Mouse (Mus musculus) gastrocnemius, adult 18-20 months (tissue): ENCODE results near the gene Aff3. TPM values are rescaled to one million over a fixed set of nuclear protein-coding genes. Genes with fewer than 3 reads are reported as not detected.

Experiments
- DNase-seq: peaks from one replicate; pipeline ENCODE4 v3.0.0; 2021; ENCODE audit warnings: low spot score
- total RNA-seq, 2 experiments: library from RNA; stranded (reverse); gene quantifications; 2 replicates each; pipeline ENCODE4 v1.2.3; 2021

The Aff3 gene
- total RNA-seq, 2 experiments from 2014 or later = 1.2 to 2.0 TPM

DNA sequence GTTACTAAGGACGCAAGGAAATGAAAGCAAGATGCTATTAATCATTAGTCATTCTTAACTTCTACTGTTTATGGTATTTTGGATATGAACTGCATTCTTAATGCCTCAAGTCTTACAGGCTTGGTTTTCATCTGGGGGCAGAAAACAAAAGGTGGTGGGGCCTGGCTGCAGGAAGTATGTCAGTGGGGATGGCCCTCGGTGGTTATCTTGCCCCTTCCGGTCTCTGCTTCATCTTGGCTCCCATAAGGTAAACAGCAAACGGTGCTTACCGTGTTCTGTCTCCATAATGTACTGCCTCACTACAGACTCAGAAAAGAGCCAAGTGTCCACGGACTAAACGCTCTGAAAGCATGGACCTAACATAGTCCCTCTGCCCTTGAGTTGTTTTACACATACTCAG lies 60.1 kb downstream of the Aff3 start:
- DNase-seq = no peak

DNA sequence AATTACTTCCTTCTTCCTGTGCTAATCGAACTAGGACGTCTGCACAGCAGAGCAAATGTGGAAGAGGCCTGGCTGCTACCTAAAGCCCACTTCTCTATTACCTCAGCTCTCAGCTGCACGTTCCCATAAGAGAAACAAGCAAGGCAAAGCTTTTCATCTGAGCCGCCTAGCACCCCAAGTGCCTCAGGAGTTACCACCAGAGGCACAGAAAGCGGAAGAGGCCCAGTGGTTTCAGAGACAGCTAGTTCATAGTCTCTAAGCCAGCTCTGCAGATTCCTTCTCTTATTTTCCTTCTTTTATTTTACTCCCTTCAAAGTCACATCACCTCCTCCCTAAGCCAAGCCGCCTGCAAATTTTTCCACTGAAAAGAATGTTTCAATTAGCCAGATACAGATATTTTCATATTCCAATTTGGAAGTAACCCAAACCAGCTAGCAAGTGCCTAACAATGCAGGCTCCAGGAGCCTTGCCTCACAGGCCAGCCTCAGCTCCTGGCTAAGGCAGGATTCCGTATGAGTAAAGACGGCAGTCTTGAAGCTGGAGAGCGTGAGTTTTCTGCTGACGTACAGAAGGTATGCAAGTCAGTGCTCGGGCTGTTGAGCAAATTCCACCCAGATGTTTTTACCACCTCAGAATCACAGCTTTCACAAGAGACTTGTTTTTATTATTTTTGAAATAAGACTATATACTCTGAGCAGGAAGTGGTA lies 62.8 kb downstream of the Aff3 start:
- peak; percentile 7 for DNase-seq

DNA sequence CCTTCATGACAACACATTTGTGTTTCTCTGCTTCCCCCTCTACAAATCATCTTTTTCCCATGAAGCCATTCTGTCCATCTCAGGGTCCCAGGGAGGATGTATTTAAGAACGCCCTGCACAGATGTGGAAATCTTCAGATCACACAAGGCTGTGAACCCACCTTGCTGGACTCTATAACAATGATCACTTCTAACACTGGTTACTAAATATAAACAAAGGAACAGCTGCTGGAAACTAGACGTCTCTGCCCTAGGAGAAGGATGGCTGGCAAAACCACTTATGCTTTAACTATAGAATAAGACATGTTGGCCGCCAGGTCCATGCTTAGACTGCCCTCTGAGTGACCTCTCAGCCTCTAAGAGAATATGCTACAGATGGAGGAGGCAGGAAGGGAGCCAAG lies 69.4 kb downstream of the Aff3 start:
- no peak for DNase-seq

DNA sequence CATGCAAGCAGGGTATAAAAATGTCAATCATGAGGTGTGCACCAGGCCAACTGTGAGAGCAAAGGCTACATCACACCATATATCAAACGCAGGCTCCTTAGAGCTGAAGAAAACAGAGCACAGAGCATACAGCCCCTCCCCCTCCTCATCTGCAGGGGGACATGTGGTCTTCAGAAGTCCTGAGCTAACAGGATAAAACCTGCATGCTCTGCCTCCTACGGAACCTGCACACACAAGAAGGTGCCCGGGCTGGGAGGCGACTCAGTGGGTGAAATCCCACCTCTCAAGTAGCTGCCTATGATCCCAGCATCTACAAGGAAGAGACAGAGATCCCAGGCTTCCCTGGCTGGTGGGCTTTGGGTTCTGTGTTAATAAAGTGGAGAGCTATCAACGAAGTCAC lies 70.0 kb downstream of the Aff3 start:
- no peak for DNase-seq

DNA sequence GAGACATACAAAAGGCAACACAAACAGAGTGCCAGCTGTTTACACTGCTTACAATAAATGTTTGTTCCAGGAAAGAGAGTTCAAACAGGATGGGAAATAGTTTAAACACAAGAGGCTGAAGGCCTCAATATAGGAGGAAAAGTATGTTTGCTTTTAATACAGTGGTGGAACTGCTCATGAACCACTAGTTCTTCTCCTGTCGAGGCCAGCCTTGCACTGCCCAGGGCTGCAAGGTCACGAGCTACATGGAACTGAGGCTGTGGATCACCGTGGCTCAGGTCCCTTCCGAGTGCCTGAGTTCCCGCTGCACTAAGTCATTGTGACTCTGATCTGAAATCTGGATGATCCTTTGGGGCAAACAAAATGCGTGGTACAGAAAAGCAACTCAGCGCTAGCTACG lies 73.6 kb downstream of the Aff3 start:
- DNase-seq = no peak

DNA sequence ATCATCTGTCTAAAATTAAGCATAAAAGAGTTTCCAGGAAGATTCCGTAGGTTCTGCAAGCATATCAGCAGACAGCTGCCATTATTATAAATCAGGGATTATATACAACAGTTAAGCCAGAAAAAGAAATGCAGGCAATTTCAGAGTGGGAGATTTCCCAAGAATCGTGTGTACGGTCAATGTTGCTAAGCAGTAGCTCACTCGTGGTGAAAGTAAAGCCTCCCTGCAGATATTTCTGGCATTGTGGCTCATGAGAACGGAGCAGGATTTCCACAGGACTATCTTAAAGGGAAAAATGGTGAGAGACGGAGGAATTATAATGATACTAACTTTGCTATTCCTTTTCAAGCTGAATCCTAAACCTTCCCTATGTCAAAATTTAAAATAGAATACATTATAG lies 76.0 kb downstream of the Aff3 start:
- DNase-seq = no peak

DNA sequence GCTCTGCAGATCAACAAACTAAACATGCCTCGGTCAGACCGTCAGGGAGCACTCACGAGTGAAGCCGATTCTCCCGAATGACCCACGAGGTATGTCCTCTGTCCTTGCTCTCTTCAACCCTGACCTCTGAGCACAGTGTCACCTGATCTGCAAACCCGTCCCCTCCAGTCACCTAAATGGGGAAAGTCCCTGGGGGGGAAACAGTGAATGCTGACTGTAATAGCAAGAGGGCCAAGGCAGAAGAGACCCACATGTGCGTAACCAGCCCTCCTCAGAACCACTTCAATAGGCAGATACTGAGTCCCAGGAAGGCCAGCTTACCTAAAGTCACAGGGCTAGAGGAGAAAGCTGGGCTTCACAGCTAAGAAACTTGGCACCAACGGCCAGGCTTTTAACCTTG lies 82.4 kb downstream of the Aff3 start:
- no peak for DNase-seq

DNA sequence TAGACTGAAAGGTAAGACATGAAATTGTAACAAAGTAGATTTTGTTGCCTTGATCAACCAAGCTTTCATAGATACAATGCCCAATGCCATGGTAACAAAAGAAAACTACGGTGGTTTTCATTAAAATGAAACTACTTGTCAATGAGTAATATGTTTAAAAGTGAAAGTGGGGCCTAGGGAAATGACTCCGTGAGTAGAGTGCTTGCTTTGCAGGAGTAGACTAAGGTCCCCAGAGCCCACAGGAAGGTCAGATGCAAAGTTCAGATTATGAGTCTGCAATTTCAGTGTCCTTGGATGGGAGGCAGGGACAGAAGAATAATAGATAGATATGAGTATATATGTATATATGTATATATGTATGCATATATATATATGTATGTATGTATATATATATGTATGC lies 84.2 kb downstream of the Aff3 start:
- DNase-seq = no peak

DNA sequence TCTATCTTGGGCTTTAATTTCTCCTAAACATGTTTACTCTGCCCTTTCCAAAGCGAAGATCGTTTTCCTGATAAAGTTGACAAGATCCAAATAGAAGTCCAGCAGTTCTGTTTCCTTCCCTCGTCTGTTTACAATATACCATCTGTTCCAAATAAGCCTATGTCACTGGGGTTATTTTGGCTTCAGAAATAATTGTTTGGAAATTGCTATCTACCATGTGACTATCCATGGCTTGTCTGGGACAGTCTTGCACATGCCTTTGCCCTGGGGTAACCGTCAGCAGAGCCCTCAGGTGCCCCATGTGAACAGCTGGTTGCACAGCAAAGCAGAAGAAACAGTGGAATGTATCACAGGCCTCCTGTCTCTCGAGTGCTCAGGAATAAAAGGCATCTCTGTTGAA lies 86.4 kb downstream of the Aff3 start:
- no peak for DNase-seq

DNA sequence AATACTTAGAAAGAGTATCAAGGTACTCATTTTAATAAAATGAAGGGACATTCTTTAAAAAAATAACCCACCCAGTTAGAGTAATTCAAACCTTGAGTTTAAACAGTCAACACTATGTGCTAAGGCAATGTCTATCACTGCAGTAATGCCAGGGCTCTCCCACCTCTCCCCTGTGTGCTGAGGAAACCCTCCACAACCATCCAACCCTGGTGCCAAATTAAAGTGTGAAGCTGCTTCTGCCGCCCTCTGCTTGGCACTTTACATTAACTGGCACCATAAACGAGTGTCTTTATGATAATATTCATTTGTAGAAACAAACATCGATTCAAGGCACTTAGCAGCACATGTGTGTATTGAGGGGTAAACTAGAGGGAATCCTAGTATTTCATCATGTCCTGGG lies 97.0 kb downstream of the Aff3 start:
- no peak for DNase-seq

DNA sequence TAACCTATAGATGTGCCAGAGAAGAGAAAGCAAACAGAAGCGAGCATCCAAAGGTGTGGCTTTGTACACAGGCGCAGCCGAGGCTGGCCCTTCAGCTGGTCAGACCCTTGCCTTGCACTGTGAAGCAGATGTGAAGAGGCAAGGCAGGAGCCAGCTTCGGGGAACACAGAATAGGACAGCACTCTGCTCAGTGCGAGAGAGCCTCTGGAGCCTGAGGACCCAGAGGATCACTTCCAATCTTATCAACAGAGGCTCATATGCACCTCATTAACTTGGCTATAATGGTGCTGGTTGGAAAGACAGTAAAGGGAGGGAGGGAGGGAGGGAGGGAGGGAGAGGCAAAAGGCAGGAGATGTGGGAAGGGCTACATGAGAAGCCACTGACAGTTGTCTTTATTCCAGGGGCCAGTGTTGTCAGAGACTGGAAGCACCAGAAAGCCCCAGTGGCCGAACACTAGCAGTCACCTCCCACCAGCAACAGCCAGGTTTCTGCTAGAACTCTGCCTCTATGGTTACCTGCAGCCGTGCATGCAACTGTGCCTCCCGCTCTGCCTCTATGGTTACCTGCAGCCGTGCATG lies 98.6 kb downstream of the Aff3 start:
- DNase-seq = no peak

DNA sequence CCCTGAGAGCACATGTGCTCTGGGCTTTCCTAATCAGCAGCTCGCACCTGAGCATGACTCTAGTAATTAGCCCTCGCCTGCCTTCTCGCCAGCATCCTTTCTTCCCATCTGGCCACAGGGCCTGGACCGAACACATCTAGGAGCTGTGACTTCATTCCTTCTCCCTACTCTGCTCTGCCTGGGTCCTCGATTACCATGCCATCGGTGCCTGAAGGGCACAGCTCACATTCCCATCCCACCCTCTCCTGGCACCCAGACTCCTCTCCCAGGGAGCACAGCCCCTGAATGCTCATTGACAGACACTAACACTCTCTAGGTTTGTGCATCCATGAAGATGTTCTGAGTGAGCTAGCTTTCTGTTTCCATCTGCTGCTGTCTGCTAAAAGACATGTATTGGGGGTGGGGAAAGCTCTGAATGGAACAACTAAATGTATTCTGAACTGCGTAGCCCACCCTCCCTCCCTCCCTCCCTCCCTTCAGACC lies 99.4 kb downstream of the Aff3 start:
- no peak for DNase-seq

DNA sequence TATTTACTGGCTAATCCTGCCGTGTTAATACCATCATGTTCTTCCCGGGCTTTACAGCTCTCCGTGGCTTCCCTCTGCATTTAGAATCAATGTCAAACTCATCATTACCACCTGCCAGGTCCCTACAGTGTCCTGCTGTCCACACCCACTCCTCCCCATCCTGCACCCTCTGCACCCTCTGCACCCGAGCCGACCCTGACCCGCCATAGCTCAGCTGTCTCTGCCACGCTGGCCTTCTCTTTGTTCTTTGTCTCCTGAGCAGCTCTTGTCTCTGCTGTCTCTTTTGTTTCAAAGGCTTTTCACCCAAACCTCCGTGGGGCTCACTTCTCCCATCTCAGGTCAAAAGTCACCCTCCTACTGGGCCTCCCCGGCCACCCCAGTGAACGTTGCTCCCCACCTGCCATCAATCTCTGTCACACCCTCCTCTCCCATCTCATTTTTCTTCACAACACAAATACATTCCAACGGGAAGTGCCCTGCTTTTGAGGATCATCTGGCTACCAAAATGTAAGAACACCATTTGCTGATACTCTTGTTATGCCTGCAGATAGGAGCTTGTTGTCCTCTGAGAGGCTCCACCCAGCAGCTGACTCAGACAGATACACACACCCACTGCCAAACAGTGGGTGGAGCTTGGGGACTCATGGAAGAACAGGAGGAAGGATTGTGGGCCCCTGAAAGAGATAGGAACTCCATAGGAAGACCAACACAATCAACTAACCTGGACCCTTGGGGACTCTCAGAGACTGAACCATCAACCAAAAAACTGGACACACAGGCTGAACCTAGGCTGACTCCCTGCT lies 102.2 kb downstream of the Aff3 start:
- DNase-seq = no peak

DNA sequence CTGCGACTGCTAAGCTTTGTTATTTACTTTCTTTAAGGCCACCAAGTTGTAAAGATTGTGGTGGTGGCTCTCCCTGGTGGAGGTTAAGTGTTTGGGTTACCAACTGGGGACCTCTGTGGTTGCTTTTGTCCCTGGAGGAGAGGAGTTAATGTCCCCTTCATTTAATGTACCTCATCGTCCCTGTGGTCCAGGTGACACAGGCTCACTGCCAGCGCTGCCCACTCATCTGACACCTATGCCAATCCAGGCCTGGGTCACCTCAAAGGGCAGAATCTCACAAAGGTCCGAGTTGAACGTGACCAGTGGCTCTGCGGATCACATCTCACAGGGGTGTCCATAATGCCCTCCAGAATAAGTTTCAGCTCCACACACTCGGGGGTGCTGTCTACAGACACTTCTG lies 103.4 kb downstream of the Aff3 start:
- no peak for DNase-seq

DNA sequence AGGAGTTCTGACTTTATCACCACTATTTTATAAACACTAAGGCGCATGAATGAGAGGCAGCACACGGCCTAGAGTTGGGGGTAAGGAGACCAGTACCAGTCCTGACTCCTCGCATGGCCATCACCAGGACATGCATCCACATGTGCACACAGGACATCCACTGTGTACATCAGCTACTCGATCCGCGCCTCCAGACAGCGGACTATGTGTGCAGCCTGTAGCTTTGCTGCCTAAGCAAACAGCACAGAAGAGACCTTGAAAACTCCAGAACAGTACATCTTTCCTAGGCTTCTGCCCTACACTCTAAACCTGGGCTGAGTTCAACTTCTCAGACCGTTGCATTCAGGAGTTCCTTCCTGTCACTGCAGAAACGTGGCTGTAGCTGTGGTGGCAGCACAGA lies 104.1 kb downstream of the Aff3 start:
- no peak for DNase-seq

DNA sequence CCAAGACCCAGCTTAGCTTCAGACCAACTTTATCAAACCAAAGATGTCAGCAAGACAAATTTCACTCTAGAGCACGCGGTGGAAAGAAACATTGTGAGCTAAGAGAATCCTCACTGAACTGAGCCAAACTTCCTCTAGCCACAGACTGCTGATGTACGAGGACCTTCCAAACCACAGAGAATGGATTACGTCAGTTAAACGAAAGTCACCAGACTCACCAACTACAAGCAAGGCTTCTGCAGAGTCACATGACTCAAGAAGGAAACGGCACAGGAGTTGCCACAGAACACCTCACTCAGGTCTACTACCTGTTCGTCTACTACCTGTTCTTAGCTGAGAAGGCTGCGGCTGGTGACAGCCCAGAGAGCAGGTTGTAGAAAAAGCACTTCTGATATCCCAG lies 107.1 kb downstream of the Aff3 start:
- DNase-seq = no peak

DNA sequence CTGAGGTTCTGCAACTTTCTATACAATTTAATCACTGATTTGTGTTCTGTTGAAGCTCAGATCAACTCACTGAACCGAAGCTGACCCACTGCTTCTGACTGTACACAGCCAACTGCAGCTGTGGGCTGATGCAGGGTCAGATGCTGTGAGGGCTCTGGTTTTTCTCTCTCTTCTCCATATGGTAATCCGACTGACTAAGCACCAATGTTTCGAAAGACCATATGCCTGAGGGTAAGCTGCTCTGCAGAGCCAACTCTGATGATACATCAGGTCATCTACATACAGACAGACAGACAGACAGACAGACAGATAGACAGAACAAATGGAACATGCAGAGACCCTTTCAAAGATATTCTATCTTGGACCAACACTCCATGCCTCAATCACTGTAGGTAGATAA lies 110.2 kb downstream of the Aff3 start:
- no peak for DNase-seq

DNA sequence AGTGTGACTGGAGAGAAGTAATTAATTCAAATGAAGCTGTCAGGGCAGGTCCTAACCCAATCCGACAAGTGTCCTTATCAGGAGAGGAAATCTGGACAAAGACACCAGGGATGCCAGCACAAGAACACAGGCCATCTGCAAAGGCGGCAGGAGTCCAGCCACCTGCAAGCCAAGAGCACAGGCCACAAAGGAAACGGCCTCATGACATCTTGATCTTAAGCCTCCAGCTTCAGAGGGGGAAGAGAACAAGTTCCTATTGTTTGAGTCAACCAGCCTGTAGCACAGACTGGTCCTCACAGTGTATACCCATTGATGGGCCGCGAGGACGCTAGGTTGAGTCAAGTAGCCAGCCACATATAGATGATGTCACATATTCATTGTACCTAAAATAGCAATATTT lies 111.7 kb downstream of the Aff3 start:
- no peak for DNase-seq

DNA sequence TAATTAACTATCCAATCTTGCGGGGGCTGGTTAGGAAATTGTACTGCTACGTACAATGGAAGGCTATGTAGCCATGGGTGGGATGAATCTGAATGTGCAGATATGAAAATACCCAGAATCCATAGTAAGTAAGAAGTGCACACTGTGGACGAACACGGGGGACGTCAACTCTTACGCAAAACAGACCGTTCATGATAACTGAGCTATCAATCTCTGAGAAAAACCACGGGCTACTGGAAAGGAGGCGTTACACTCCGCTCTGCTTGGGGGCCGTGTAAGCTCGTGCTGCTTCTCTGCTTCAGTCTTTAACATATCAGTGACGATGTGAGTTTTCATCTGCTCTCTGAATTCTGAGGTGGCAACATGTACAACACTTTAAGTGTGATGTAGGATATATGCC lies 114.2 kb downstream of the Aff3 start:
- no peak for DNase-seq

DNA sequence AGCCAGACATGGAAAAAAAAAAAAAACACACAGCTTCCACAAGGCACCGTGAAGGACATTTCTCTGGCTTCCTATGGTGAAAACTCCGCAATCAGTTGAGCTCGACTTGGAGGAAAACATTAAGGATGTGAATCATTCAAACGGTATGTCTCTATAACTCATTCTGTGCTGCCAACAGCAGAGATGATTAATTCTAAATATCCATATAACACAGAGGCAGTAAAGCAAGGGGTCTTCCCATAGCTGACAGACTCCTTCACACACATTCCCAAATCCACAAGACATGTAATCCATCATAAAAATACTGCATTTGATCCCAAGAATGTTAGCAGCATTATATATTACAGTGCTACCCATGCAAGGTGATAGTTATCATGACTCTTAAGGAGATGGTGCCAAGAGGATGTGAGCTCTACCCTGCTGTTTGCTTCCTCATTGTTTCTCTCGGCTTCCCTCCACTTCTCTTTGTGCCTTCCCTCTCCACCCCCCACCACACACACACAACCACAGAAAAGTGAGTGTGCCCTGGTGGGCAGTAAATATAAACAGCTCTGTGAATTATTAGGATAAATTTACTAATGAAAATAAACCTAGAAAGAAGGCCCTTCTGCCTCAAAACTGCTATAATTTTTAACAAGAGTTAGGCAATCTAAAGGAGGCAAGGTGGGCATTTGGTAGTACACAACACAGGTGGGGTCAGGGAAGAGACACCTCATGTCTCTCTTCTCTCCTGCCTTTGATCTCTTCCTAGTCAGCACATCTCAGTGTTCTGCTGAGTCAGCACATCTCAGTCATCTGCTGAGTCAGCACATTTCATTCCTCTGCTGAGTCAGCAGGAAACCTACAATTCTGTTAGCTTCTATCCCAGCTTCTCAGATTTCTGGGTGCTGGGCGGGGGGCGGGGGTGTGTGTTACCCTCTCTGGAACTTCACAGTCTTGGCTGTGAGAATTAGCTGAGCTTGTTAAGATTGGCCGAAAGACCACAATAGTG lies 115.8 kb downstream of the Aff3 start:
- DNase-seq = no peak

DNA sequence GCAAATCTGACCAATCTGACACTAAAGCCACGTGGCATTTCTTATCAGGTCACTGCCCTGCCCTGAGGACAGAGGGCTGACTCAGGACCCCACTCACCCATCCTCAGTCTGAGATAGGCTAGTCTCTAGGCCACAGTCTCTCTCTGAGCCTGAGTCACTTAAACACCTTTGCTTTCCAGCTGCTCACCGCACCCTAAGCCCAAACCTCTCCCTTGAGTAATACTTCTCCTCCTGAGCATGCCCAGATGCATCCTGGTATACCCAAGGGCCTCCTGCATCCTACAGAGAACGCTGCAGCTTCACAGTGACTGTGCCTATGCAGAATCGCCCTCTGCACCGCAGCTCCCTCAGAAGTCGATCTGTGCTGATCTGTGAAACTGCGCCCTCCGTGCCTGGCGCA lies 117.1 kb downstream of the Aff3 start:
- DNase-seq = no peak

DNA sequence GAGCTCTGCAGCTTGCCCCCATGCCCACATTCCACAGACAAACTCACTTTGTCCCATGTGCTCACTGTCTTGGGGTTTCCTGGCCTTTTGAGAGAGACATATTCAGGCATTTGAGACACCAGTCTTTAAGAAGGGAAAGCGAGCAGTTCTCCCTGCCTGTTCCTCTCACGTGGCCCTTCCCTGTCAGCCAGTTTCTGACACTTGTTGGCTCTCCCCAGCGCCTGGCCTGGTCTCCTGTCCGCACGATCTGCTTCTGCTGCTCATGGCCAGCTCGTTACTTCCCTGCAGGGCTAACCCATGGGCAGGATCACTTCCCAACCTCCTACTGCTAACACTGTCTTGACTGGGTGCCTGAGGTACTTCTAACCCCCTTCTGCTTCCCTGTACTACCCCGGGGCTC lies 118.1 kb downstream of the Aff3 start:
- no peak for DNase-seq
